Comparison of ENCODE assay signal across 13 mouse cellular contexts in the genomic region with DNA sequence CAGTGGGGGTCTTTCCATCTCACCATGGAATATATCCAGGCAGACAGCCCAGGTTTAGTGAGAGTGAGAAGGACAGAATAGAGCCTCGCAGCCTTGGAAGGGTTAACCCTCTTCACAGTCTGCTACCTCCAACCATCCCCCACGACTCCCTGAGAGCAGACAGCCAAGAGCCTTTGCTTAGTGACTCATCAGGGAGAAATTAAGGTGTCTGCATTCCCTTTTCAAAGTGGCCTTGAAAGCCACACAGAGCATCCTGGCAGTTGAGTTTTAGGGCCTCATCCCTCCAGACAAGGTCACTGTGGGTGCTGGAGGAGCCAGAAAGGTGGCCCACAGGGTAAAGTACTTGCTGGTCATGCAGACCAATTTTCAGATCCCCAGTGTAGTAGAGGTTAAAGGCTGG.
A peak's percentile ranks its signal among the peaks of the same experiment; 100 is the strongest.
DNase-seq lines count a peak whose midpoint lies in the region; ATAC-seq and TF ChIP-seq lines count a peak whose summit lies in the region.
"Had no signal": no experiment of that assay in that cellular context is flagged by ENCODE, and none has a peak within 500 bp of the region (broad histone marks: within the 10 kb centered on the region; RNA-seq: fewer than 3 reads in every experiment).

No protein-coding gene starts in this region.

- 26% methylated on average over 2 of the region's 2 CpGs for WGBS in kidney, adult 2 months
- 21% methylated on average over 2 of the region's 2 CpGs for WGBS in hindbrain, embryonic 16.5 days

- no peak for ATAC-seq in hindbrain, embryonic 16.5 days
- ATAC-seq: activated CD4-positive, CD25-positive, alpha-beta regulatory T cell, adult 4 months; midbrain, embryonic 15.5 days had no signal

- no peaks in the 10 kb centered on the region for H3K4me1 ChIP-seq in kidney, adult 2 months (ENCODE audit: control insufficient read depth, insufficient read depth, low read length)
- peaks cover 3% of the 10 kb centered on the region; the same call in 1 of the 2 replicates for H3K4me1 ChIP-seq in hindbrain, embryonic 16.5 days (ENCODE audit: control insufficient read depth, insufficient read depth, low read depth, low read length)
- H3K4me1 ChIP-seq: heart, embryonic 15.5 days; liver, embryonic 15.5 days had no signal

- H3K27me3 ChIP-seq in kidney, adult 2 months (replicated peaks; ENCODE audit: control insufficient read depth, insufficient read depth, low read length): no peaks in the 10 kb centered on the region
- H3K27me3 ChIP-seq in hindbrain, embryonic 16.5 days (replicated peaks; ENCODE audit: control insufficient read depth, insufficient read depth, low read length): no peaks in the 10 kb centered on the region
- H3K27me3 ChIP-seq: heart, embryonic 15.5 days; liver, embryonic 15.5 days; midbrain, embryonic 15.5 days had no signal

- H3K4me3 ChIP-seq in kidney, adult 2 months (ENCODE audit: insufficient read depth, low read depth, low read length): no peak overlapping the region
- H3K4me3 ChIP-seq in hindbrain, embryonic 16.5 days (ENCODE audit: low read length): no peak overlapping the region
- H3K4me3 ChIP-seq: heart, embryonic 15.5 days; liver, embryonic 15.5 days; midbrain, embryonic 15.5 days had no signal

- DNase-seq in kidney, adult 2 months: peak; percentile 6
- no peak for DNase-seq in kidney, adult 18-20 months
- DNase-seq in right cerebral cortex, postnatal 25 days: peak; percentile 4
- DNase-seq in right cerebral cortex, postnatal 10 days (ENCODE audit: low spot score in 2 of 2): no peak
- peak; percentile 30 for DNase-seq in lung, postnatal 36 days
- no peak for DNase-seq in thymus, postnatal 25 days
- no peak for DNase-seq in thymus, postnatal 4 days
- DNase-seq: gastrocnemius, postnatal 10 days had no signal

- H3K4me2 ChIP-seq in hindbrain, embryonic 16.5 days (ENCODE audit: low read length): no peak overlapping the region
- H3K4me2 ChIP-seq: heart, embryonic 15.5 days; liver, embryonic 15.5 days; midbrain, embryonic 15.5 days had no signal

- no peak for TF ChIP-seq POLR2A in kidney, adult 2 months (IDR thresholded peaks at IDR 0.05; ENCODE audit: low read depth, low read length)

- H3K9ac ChIP-seq in hindbrain, embryonic 16.5 days (ENCODE audit: low read depth, low read length): peak overlapping the region; percentile 22; the same call in 1 of the 2 replicates
- H3K9ac ChIP-seq: heart, embryonic 15.5 days; liver, embryonic 15.5 days; midbrain, embryonic 15.5 days had no signal

- TF ChIP-seq CTCF in kidney, adult 2 months (conservative IDR thresholded peaks at IDR 0.05; ENCODE audit: insufficient read depth, insufficient read length, low read depth, low read length): no peak

- no peaks in the 10 kb centered on the region for H3K36me3 ChIP-seq in kidney, adult 2 months (ENCODE audit: control insufficient read depth, insufficient read depth, low read length)
- no peaks in the 10 kb centered on the region for H3K36me3 ChIP-seq in hindbrain, embryonic 16.5 days (ENCODE audit: control insufficient read depth, insufficient read depth, low read length)
- H3K36me3 ChIP-seq: heart, embryonic 15.5 days; liver, embryonic 15.5 days; midbrain, embryonic 15.5 days had no signal

- H3K27ac ChIP-seq in kidney, adult 2 months (ENCODE audit: insufficient read depth, low read depth, low read length): no peak overlapping the region
- no peak overlapping the region for H3K27ac ChIP-seq in hindbrain, embryonic 16.5 days (ENCODE audit: low read depth, low read length)
- H3K27ac ChIP-seq: heart, embryonic 15.5 days; liver, embryonic 15.5 days; midbrain, embryonic 15.5 days had no signal

- H3K9me3 ChIP-seq in hindbrain, embryonic 16.5 days (ENCODE audit: control insufficient read depth, low read length): no peaks in the 10 kb centered on the region
- H3K9me3 ChIP-seq: heart, embryonic 15.5 days; liver, embryonic 15.5 days; midbrain, embryonic 15.5 days had no signal

Comparison
In these comparisons a context has a peak if more than half of its experiments do, and no peak if none do; other contexts are left out.
1. DNase-seq: peak in kidney, adult 2 months (single experiment), right cerebral cortex, postnatal 25 days (single experiment) and lung, postnatal 36 days (single experiment); none in kidney, adult 18-20 months (single experiment), right cerebral cortex, postnatal 10 days (0 of 2), thymus, postnatal 25 days (single experiment) and thymus, postnatal 4 days (single experiment).